Mouse (Mus musculus) erythroid progenitor cell, adult 5-6 weeks (primary cell): ENCODE data around the gene Olfr654. TPM values are rescaled to one million over a fixed set of nuclear protein-coding genes. Genes with fewer than 3 reads are reported as not detected.

Experiments used
- ATAC-seq: replicated peaks from 2 replicates; pipeline ENCODE4 v1.8.0; 2016; ENCODE audit warnings: moderate number of reproducible peaks, mild to moderate bottlenecking, moderate TSS enrichment, inconsistent platforms; ENCODE audit not compliant: poor library complexity, low FRiP score, severe bottlenecking
- total RNA-seq, 2 experiments: library from RNA; stranded (forward) in 1 of 2; stranded (reverse) in 1 of 2; fragments of 150-400 nt in 1 of 2; fragments of 186-747, 209-891 nt in 1 of 2; gene quantifications; 2 replicates each; pipeline versions ENCODE4 v1.2.3 to v1.2.4; 2015 to 2017; ENCODE audit warnings: low replicate concordance in 2 of 2

Gene Olfr654
- not detected in 2 replicates for total RNA-seq (2015; ENCODE audit: low replicate concordance)
- total RNA-seq (2017; ENCODE audit: low replicate concordance), result not detected in 2 replicates

DNA sequence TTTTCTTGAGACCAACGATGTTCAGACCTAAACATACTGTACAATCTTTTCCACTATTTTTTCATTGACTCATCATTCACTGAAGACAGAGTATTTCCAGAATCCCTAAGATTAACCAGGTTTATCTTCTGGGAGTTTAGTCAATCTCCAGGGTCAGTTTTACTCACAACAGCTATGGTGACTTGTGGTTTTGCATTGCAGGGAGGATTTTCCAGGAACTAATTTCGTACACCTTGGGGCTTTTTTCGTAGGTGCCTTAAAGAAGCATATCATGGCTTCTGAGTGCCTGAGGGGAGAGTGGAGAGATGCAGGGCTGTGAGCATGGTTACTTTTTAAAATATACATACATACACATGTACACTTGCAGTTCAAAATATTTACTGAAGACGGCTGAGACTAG, at the start of gene Olfr654:
Olfr654 (plus strand) TSS at position 301 of the 400 bp plus-strand sequence.
- no peak for ATAC-seq

- no peak for ATAC-seq
These were observed 37.0 kb upstream of the Olfr654 start, which contains the start of gene Olfr651 for GRCm38 (mm10) chr7:104549833-104550232. Gene Olfr651 (plus strand): TSS chr7:104550133.

DNA sequence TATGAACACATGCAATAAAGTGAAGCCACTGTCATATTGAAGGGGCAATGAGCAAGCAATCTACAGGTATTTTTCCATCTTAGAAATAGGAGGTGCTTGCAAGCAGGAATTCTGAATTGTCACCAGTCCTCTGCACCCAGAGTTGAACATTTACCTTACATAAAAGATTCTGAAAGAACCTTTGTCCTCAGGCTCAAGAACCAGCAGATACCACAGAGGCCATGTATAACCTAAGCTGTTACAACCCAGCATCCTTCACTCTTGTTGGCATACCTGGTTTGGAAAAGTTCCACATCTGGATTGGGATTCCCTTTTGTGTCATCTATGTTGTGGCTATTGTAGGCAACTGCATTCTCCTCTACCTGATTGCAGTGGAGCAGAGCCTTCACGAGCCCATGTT, 34.1 kb upstream of the Olfr654 start:
- ATAC-seq, result no peak

DNA sequence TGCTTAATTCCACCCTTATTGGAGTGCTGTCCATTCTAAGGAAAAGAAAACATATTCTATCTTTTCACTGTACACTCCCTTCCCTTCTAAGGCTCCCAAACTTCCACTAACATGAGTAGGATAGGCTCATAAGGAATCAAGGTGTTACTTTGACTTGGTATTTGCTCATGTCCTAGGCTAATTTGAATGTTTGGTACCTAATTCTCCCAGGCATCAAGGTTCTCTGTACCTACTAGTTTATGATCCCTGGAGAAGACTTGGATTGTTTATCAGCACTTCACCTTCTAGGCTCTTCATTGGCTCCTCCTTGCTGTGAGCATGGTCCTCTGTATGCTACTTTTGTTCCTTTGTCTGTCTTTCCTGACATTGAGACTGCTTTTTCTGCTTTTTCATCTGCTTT, 26.2 kb upstream of the Olfr654 start, which contains the start of gene Olfr652:
Olfr652 (plus strand) TSS at position 301 of the 400 bp plus-strand sequence.
- no peak for ATAC-seq

DNA sequence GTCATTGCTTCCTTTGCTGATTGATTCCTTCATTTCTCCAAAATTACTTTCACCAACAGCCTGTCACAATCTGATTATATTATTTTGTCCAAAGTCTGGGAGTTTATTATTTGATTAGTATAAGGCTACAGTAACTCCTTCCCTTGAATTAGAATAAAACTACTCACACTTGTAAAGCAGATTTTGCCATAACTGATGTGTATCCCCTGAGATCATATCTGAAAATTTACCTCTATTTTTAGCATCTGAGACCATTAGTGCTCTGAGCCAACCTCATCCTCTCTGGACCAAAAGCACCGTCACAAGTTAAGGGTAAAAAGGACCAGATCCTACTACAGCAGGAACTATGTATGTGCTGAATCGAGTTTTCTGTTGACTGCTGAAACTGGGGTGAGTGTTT, 9.8 kb upstream of the Olfr654 start, which contains the start of gene Olfr653:
Olfr653 (plus strand) TSS at position 301 of the 400 bp plus-strand sequence.
- no peak for ATAC-seq

DNA sequence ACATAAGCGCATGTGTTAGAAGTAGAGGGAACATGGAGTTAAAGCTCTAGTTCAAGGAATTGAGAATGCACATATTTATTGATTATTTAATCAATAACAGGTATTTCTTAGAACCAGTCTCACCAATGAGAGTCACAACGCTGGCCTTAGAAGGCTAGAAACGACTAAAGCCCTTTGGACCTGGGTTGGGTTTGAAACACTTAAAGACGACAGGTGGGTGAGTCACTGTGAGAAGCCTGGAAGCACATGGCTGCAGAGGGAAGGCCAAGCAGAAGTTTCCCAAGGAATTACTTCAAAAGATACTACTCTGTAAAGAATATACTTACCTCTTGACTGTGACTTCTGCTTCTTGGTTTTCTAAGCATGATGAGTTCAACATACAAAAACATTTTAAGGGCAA, 6.0 kb upstream of the Olfr654 start:
- no peak for ATAC-seq

DNA sequence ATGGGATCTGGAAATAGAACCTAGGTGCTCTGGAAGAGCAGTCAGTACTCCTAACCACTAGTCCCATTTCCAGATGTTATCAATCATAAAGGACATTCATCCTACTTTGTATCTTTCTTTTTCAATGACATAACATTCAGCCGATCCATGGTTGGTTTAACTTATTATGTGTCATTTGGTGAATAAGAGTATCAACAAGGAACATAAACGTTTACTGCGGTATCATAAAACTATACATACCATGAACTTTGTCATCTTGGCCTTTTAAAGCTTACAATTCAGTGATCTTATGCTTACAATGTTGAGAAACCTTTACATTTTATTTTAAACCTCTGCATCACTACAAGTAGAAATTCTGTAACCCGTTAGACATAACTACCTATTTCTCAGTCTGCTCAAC, 5.4 kb upstream of the Olfr654 start:
- no peak for ATAC-seq

GRCm38 (mm10) chr7:104588274-104588673, 1.4 kb downstream of the Olfr654 start:
- no peak for ATAC-seq

- ATAC-seq, result no peak
These were observed 14.9 kb downstream of the Olfr654 start, which contains the start of gene Olfr655 for GRCm38 (mm10) chr7:104601679-104602078. Gene Olfr655 (minus strand): TSS chr7:104601779.

- 0 out of 2 replicates have a peak, but pooled peaks have one; percentile 49 for ATAC-seq
These were observed 16.3 kb downstream of the Olfr654 start for GRCm38 (mm10) chr7:104603173-104603572.

DNA sequence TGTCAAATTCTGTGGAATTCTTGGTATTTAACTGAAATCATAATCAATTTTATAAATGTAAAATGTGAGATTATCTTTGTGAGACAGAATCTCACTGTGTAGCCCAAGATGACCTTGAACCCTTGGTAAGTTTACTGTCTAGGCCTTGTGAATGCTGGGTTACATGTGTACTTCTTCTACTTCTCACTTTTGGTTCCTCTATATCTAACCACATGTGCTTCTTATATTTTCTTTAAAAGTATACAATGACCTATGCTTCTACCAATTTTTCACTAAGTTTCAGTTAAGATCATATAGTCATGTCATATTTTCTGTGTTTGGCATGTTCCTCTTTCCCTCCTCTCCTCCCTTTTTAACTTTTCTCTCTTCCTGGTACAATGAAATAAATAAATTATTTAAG, 17.9 kb downstream of the Olfr654 start:
- no peak for ATAC-seq

DNA sequence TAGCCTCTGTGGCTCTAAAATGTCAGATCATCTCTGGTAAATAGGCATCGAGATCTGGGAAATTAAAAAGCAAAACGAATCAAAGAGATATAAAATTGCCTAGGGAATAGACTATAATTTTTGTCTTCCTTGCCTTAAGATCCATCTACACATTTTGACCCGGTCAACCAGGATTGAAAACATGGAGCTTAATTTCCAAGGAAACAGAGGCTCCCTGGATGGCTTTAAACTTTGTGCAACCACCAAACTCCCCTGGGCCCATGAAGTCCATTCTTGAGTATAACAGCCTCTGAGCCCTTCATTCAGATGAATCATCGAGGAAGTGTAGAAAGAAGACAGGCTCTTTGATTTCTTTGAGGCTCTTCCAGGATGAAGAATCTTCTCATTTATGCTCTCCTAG, 26.8 kb downstream of the Olfr654 start, which contains the start of gene Olfr656:
Olfr656 (plus strand) TSS at position 301 of the 400 bp plus-strand sequence.
- ATAC-seq, result no peak

- no peak for ATAC-seq
These were observed 37.7 kb downstream of the Olfr654 start, which contains the start of gene Olfr657 for GRCm38 (mm10) chr7:104624494-104624893. Gene Olfr657 (plus strand): TSS chr7:104624794.

Other genes with a start within 250 kb of the Olfr654 start
- 8.3 and 15.5 TPM in 2 replicates for gene Trim12c, start 233.7 kb upstream of the Olfr654 start, total RNA-seq (2015; ENCODE audit: low replicate concordance)
- 11.5 and 22.8 TPM in 2 replicates for gene Trim12c, start 233.7 kb upstream of the Olfr654 start, total RNA-seq (2017; ENCODE audit: low replicate concordance)
- gene Trim30b, start 217.1 kb upstream of the Olfr654 start, total RNA-seq (2015; ENCODE audit: low replicate concordance), result 6.5 and 8.0 TPM in 2 replicates
- gene Trim30b, start 217.1 kb upstream of the Olfr654 start, total RNA-seq (2017; ENCODE audit: low replicate concordance), result 1.3 and 2.7 TPM in 2 replicates
- not detected in 2 replicates for gene Trim30c, start 186.2 kb upstream of the Olfr654 start, total RNA-seq (2015; ENCODE audit: low replicate concordance)
- 0.39 TPM in 1 of 2 replicates, not detected in the other for gene Trim30c, start 186.2 kb upstream of the Olfr654 start, total RNA-seq (2017; ENCODE audit: low replicate concordance)
- 11.3 and 13.0 TPM in 2 replicates for gene Trim30a, start 121.8 kb upstream of the Olfr654 start, total RNA-seq (2015; ENCODE audit: low replicate concordance)
- 6.9 and 7.3 TPM in 2 replicates for gene Trim30a, start 121.8 kb upstream of the Olfr654 start, total RNA-seq (2017; ENCODE audit: low replicate concordance)
- gene Trim30d, start 79.2 kb upstream of the Olfr654 start, total RNA-seq (2015; ENCODE audit: low replicate concordance), result 4.0 and 6.7 TPM in 2 replicates
- gene Trim30d, start 79.2 kb upstream of the Olfr654 start, total RNA-seq (2017; ENCODE audit: low replicate concordance), result 1.4 and 3.0 TPM in 2 replicates
- not detected in 2 replicates for gene Olfr651, start 36.9 kb upstream of the Olfr654 start, total RNA-seq (2015; ENCODE audit: low replicate concordance)
- gene Olfr651, start 36.9 kb upstream of the Olfr654 start, total RNA-seq (2017; ENCODE audit: low replicate concordance), result not detected in 2 replicates
- gene Olfr652, start 26.1 kb upstream of the Olfr654 start, total RNA-seq (2015; ENCODE audit: low replicate concordance), result not detected in 2 replicates
- gene Olfr652, start 26.1 kb upstream of the Olfr654 start, total RNA-seq (2017; ENCODE audit: low replicate concordance), result not detected in 2 replicates
- not detected in 2 replicates for gene Olfr653, start 9.7 kb upstream of the Olfr654 start, total RNA-seq (2015; ENCODE audit: low replicate concordance)
- gene Olfr653, start 9.7 kb upstream of the Olfr654 start, total RNA-seq (2017; ENCODE audit: low replicate concordance), result not detected in 2 replicates
- gene Olfr655, start 14.8 kb downstream of the Olfr654 start, total RNA-seq (2015; ENCODE audit: low replicate concordance), result not detected in 2 replicates
- gene Olfr655, start 14.8 kb downstream of the Olfr654 start, total RNA-seq (2017; ENCODE audit: low replicate concordance), result not detected in 2 replicates
- gene Olfr656, start 26.9 kb downstream of the Olfr654 start, total RNA-seq (2015; ENCODE audit: low replicate concordance), result not detected in 2 replicates
- not detected in 2 replicates for gene Olfr656, start 26.9 kb downstream of the Olfr654 start, total RNA-seq (2017; ENCODE audit: low replicate concordance)
- gene Olfr657, start 37.8 kb downstream of the Olfr654 start, total RNA-seq (2015; ENCODE audit: low replicate concordance), result not detected in 2 replicates
- gene Olfr657, start 37.8 kb downstream of the Olfr654 start, total RNA-seq (2017; ENCODE audit: low replicate concordance), result not detected in 2 replicates
- gene Olfr658, start 60.3 kb downstream of the Olfr654 start, total RNA-seq (2015; ENCODE audit: low replicate concordance), result not detected in 2 replicates
- gene Olfr658, start 60.3 kb downstream of the Olfr654 start, total RNA-seq (2017; ENCODE audit: low replicate concordance), result not detected in 2 replicates
- not detected in 2 replicates for gene Olfr659, start 79.7 kb downstream of the Olfr654 start, total RNA-seq (2015; ENCODE audit: low replicate concordance)
- not detected in 2 replicates for gene Olfr659, start 79.7 kb downstream of the Olfr654 start, total RNA-seq (2017; ENCODE audit: low replicate concordance)
- not detected in 2 replicates for gene Olfr661, start 99.5 kb downstream of the Olfr654 start, total RNA-seq (2015; ENCODE audit: low replicate concordance)
- not detected in 2 replicates for gene Olfr661, start 99.5 kb downstream of the Olfr654 start, total RNA-seq (2017; ENCODE audit: low replicate concordance)
- not detected in 2 replicates for gene Usp17le, start 190.4 kb downstream of the Olfr654 start, total RNA-seq (2015; ENCODE audit: low replicate concordance)
- gene Usp17le, start 190.4 kb downstream of the Olfr654 start, total RNA-seq (2017; ENCODE audit: low replicate concordance), result not detected in 2 replicates